Mouse (Mus musculus): ENCODE measurements around the gene Atf7ip2.

DNA sequence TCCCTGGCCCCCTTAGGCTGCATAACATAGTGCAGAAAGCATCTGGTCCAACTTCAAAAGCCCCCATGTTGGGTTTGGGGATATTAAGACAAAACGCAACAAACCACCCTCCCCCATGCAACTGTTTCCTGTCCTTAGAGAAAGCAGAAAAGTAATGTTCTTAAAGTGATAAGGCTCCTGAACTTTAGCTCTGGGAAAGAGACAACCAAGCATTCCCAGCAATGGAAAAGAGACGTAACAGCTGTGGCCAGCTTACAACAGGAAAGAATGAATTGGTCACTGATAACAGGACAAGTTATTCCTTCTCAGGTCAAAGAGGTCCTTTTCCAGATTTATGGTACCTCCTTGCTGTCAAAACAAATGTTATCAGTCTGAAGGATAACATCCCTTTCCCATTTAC is 49.3 kb upstream of the Atf7ip2 start:
- no peak for TF ChIP-seq CTCF (IDR thresholded peaks at IDR 0.05; ENCODE audit: control insufficient read depth, insufficient read depth, insufficient read length)
- TF ChIP-seq CEBPB (IDR thresholded peaks at IDR 0.05; ENCODE audit: low read depth): no peak
- TF ChIP-seq MAX (IDR thresholded peaks at IDR 0.05): no peak

Data from C2C12 (cell line).